Mouse (Mus musculus) hindbrain, postnatal 0 days (tissue): Measurements from ENCODE around the gene Erc1. TPM values are rescaled to one million over a fixed set of nuclear protein-coding genes. Genes with fewer than 3 reads are reported as not detected.

Experiments used
- ATAC-seq: fragments of 200-750 bp; cut with Nextera tagmentation; 2 replicates; pipeline ENCODE4 v1.8.0; 2017; ENCODE audit warnings: mild to moderate bottlenecking, moderate TSS enrichment, moderate library complexity
- DNase-seq: peaks from one replicate; pipeline ENCODE4 v3.0.0-alpha.2; 2015; ENCODE audit warnings: low spot score
- H3K27ac ChIP-seq: fragments of 300-500 bp; sonication (generic); 2 replicates; pipeline ENCODE4 v1.5.1; 2014; ENCODE audit warnings: mild to moderate bottlenecking
- H3K27me3 ChIP-seq: fragments of 300-500 bp; sonication (generic); 2 replicates; pipeline ENCODE4 v1.6.1; 2014; ENCODE audit warnings: low read length, mixed read lengths; ENCODE audit not compliant: insufficient read depth
- H3K36me3 ChIP-seq: fragments of 300-500 bp; sonication (generic); 2 replicates; pipeline ENCODE4 v1.6.1; 2014; ENCODE audit warnings: low read length, mixed read lengths; ENCODE audit not compliant: insufficient read depth
- H3K4me1 ChIP-seq: fragments of 300-500 bp; sonication (generic); 2 replicates; pipeline ENCODE4 v1.6.1; 2014; ENCODE audit warnings: antibody characterized with exemption, low read length, mixed read lengths; ENCODE audit not compliant: insufficient read depth
- H3K4me2 ChIP-seq: fragments of 300-500 bp; sonication (generic); 2 replicates; pipeline ENCODE4 v1.6.1; 2014; ENCODE audit warnings: low read depth, mild to moderate bottlenecking, low read length, moderate library complexity, mixed read lengths
- H3K4me3 ChIP-seq: fragments of 300-500 bp; sonication (generic); 2 replicates; pipeline ENCODE4 v1.5.1; 2014; ENCODE audit warnings: low read length
- H3K9ac ChIP-seq: fragments of 300-500 bp; sonication (generic); replicated peaks from 2 replicates; pipeline ENCODE4 v1.6.1; 2014; ENCODE audit warnings: mild to moderate bottlenecking, low read length, moderate library complexity, mixed read lengths
- H3K9me3 ChIP-seq: fragments of 300-500 bp; sonication (generic); 2 replicates; pipeline ENCODE4 v1.6.1; 2016; ENCODE audit warnings: low read length, mixed read lengths
- CTCF ChIP-seq: IDR thresholded peaks from 2 replicates; pipeline ENCODE4 v1.5.1; 2016; ENCODE audit warnings: antibody characterized with exemption, control low read depth, low read depth
- WGBS: fragments of 180-500 bp; shearing (Covaris S2); extraction: QIAGEN DNeasy Blood & Tissue Kit; methylation state at CpG from one replicate; pipeline ENCODE4 v1.1.7; 2014; 5-methylcytosine and 5-hydroxymethylcytosine counted together
- polyA plus RNA-seq: library from polyadenylated mRNA; unstranded; fragments of >200 nt; fragmentation: Nextera tagmentation; extraction: Ambion mirVana; gene quantifications from 2 replicates; pipeline ENCODE4 v1.2.1, GENCODE M21; 2015
- total RNA-seq: library from RNA; depleted of rRNA; stranded (reverse); fragments of >200 nt; gene quantifications from 2 replicates; pipeline ENCODE4 v1.2.3, GENCODE M21; 2014

Gene Erc1
- total and polyA plus RNA-seq, 2 experiments from 2014 or later = 51.4 to 73.6 TPM

GRCm38 (mm10) chr6:119686470-119686869, 161.5 kb downstream of the Erc1 start:
- no peak overlapping the region for H3K4me2 ChIP-seq
- H3K4me3 ChIP-seq = no peak overlapping the region
- no peaks in the 10 kb centered on the region for H3K36me3 ChIP-seq
- no peak overlapping the region for H3K9ac ChIP-seq
- no peaks in the 10 kb centered on the region for H3K27me3 ChIP-seq
- H3K27ac ChIP-seq = no peak overlapping the region
- H3K9me3 ChIP-seq = no peaks in the 10 kb centered on the region
- no peak for TF ChIP-seq CTCF
- no peaks in the 10 kb centered on the region for H3K4me1 ChIP-seq
- no peak for ATAC-seq
- DNase-seq = no peak

- H3K27me3 ChIP-seq = no peaks in the 10 kb centered on the region
- ATAC-seq (no peak), DNase-seq (no peak)
- no peaks in the 10 kb centered on the region for H3K4me1 ChIP-seq
- no peak overlapping the region for H3K4me3 ChIP-seq
- no peak overlapping the region for H3K27ac ChIP-seq
- no peak for TF ChIP-seq CTCF
- H3K9me3 ChIP-seq = no peaks in the 10 kb centered on the region
- no peak overlapping the region for H3K9ac ChIP-seq
- H3K4me2 ChIP-seq = no peak overlapping the region
- 87% methylated on average over 2 of the region's 2 CpGs for whole genome bisulfite sequencing
- H3K36me3 ChIP-seq = no peaks in the 10 kb centered on the region
Observed at GRCm38 (mm10) chr6:119680746-119681145, 167.2 kb downstream of the Erc1 start.

- Histone ChIP-seq H3K4me3 (no peak overlapping the region), H3K27me3 (no peaks in the 10 kb centered on the region), H3K27ac (0 out of 2 replicates have a peak overlapping the region, but pooled peaks have one; percentile 51), H3K4me1 (no peaks in the 10 kb centered on the region; the same call in none of the 2 replicates), H3K36me3 (no peaks in the 10 kb centered on the region), H3K9ac (no peak overlapping the region), H3K4me2 (no peak overlapping the region), H3K9me3 (no peaks in the 10 kb centered on the region)
- 66% methylated on average over 7 of the region's 7 CpGs for WGBS
- DNase-seq = no peak
- ATAC-seq = no peak
- no peak for TF ChIP-seq CTCF
Observed at GRCm38 (mm10) chr6:119674811-119675209, 173.2 kb downstream of the Erc1 start.

- H3K4me3 ChIP-seq = no peak overlapping the region
- no peak overlapping the region for H3K9ac ChIP-seq
- DNase-seq (peak; percentile 60), ATAC-seq (peak; percentile 45; the same call in 1 of the 2 replicates)
- H3K36me3 ChIP-seq = no peaks in the 10 kb centered on the region
- H3K27ac ChIP-seq = peak overlapping the region; percentile 51; the same call in 1 of the 2 replicates
- no peaks in the 10 kb centered on the region for H3K27me3 ChIP-seq
- TF ChIP-seq CTCF = no peak
- H3K9me3 ChIP-seq = no peaks in the 10 kb centered on the region
- no peak overlapping the region for H3K4me2 ChIP-seq
- H3K4me1 ChIP-seq = no peaks in the 10 kb centered on the region; the same call in none of the 2 replicates
- WGBS = 30% methylated on average over 5 of the region's 5 CpGs
Observed at GRCm38 (mm10) chr6:119674201-119674810, 173.7 kb downstream of the Erc1 start.

- 73% methylated on average over 3 of the region's 3 CpGs for WGBS
- ATAC-seq = no peak
- H3K27me3 ChIP-seq = no peaks in the 10 kb centered on the region
Observed at GRCm38 (mm10) chr6:119669746-119670145, 178.2 kb downstream of the Erc1 start.

GRCm38 (mm10) chr6:119662936-119663335, 185.0 kb downstream of the Erc1 start:
- Histone ChIP-seq H3K9ac (no peak overlapping the region), H3K4me1 (no peaks in the 10 kb centered on the region), H3K27me3 (no peaks in the 10 kb centered on the region), H3K9me3 (no peaks in the 10 kb centered on the region), H3K27ac (no peak overlapping the region), H3K36me3 (no peaks in the 10 kb centered on the region), H3K4me2 (no peak overlapping the region), H3K4me3 (no peak overlapping the region)
- ATAC-seq (no peak), DNase-seq (no peak)
- WGBS = 87% methylated on average over 2 of the region's 2 CpGs
- TF ChIP-seq CTCF = no peak

More at GRCm38 (mm10) chr6:119669746-119670145, 178.2 kb downstream of the Erc1 start:
- no peak for DNase-seq
- no peak overlapping the region for H3K9ac ChIP-seq
- H3K9me3 ChIP-seq = no peaks in the 10 kb centered on the region
- H3K4me2 ChIP-seq = no peak overlapping the region
- no peak overlapping the region for H3K4me3 ChIP-seq
- no peaks in the 10 kb centered on the region for H3K36me3 ChIP-seq
- no peak for TF ChIP-seq CTCF
- H3K4me1 ChIP-seq = no peaks in the 10 kb centered on the region; the same call in none of the 2 replicates
- H3K27ac ChIP-seq = no peak overlapping the region

DNA sequence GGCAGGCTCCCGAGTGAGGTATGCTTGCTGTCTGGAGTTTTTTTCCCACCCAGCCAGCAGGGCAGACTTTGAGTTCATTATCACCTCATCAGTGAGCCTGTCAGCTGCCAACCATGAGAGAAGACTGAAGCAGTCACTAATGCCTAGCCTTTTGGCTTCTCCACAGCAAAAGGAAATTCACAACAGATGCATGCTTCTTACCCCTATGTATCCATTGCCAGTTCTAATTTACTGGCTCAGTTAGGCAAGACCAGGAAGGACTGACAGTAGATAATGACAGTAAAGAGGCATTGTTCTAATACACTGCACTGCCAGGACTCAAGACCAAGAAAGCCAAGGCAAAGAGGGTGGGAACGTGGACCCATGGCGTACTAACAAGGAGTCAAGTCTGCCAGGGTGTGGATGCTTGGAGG, 186.9 kb downstream of the Erc1 start:
- ATAC-seq = no peak
- peak; percentile 31 for DNase-seq
- no peak overlapping the region for H3K9ac ChIP-seq
- H3K27ac ChIP-seq = no peak overlapping the region
- no peak for TF ChIP-seq CTCF
- H3K4me3 ChIP-seq = no peak overlapping the region
- 54% methylated on average over 3 of the region's 3 CpGs for WGBS
- no peaks in the 10 kb centered on the region for H3K36me3 ChIP-seq
- H3K9me3 ChIP-seq = no peaks in the 10 kb centered on the region
- no peaks in the 10 kb centered on the region for H3K27me3 ChIP-seq
- H3K4me2 ChIP-seq = no peak overlapping the region
- no peaks in the 10 kb centered on the region for H3K4me1 ChIP-seq
